Mouse (Mus musculus) liver, embryonic 14.5 days (tissue): ENCODE measurements around the gene Runx2. TPM values are rescaled to one million over a fixed set of nuclear protein-coding genes. Genes with fewer than 3 reads are reported as not detected.

Source experiments
- ATAC-seq: fragments of 200-750 bp; cut with Nextera tagmentation; 2 replicates; pipeline ENCODE4 v1.8.0; 2017; ENCODE audit warnings: moderate number of reproducible peaks, mild to moderate bottlenecking, moderate library complexity; ENCODE audit not compliant: insufficient read depth
- DNase-seq, 3 experiments: peaks; one replicate each; pipeline ENCODE4 v3.0.0-alpha.2; 2012 to 2013; ENCODE audit warnings: low read depth in 3 of 3, low spot score in 3 of 3
- H3K27ac ChIP-seq: fragments of 300-500 bp; sonication (generic); 2 replicates; pipeline ENCODE4 v1.5.1; 2014; ENCODE audit warnings: moderate library complexity, mild to moderate bottlenecking, control low read depth, inconsistent platforms
- H3K27me3 ChIP-seq: fragments of 300-500 bp; sonication (generic); 2 replicates; pipeline ENCODE4 v1.6.1; 2014; ENCODE audit warnings: mild to moderate bottlenecking, low read length, moderate library complexity; ENCODE audit not compliant: control insufficient read depth, insufficient read depth
- H3K36me3 ChIP-seq: fragments of 300-500 bp; sonication (generic); replicated peaks from 2 replicates; pipeline ENCODE4 v1.6.1; 2014; ENCODE audit warnings: low read depth; ENCODE audit not compliant: control insufficient read depth, insufficient read depth
- H3K4me1 ChIP-seq, 2 experiments: fragments of 200-500 bp in 1 of 2; fragments of 300-500 bp in 1 of 2; sonication (generic) in 1 of 2; replicated peaks; 2 replicates each; pipeline ENCODE4 v1.6.1; 2012 to 2014; ENCODE audit warnings: antibody characterized with exemption in 1 of 2, inconsistent platforms in 1 of 2, low read length in 1 of 2; ENCODE audit not compliant: control insufficient read depth in 2 of 2, insufficient read depth in 2 of 2
- H3K4me2 ChIP-seq: fragments of 300-500 bp; sonication (generic); 2 replicates; pipeline ENCODE4 v1.6.1; 2014; ENCODE audit warnings: low read depth, mild to moderate bottlenecking, control low read depth, moderate library complexity
- H3K4me3 ChIP-seq, 2 experiments: fragments of 200-500 bp in 1 of 2; fragments of 300-500 bp in 1 of 2; sonication (generic) in 1 of 2; 2 replicates each; pipeline ENCODE4 v1.5.1; 2012 to 2014; ENCODE audit warnings: low read depth in 2 of 2, low read length in 2 of 2, mild to moderate bottlenecking in 2 of 2, control low read depth in 1 of 2, inconsistent platforms in 1 of 2, moderate library complexity in 1 of 2; ENCODE audit not compliant: insufficient read depth in 1 of 2
- H3K9ac ChIP-seq: fragments of 300-500 bp; sonication (generic); replicated peaks from 2 replicates; pipeline ENCODE4 v1.6.1; 2014; ENCODE audit warnings: mild to moderate bottlenecking, control low read depth, moderate library complexity
- H3K9me3 ChIP-seq: fragments of 300-500 bp; sonication (generic); 2 replicates; pipeline ENCODE4 v1.6.1; 2016; ENCODE audit warnings: low read length, mixed read lengths; ENCODE audit not compliant: control insufficient read depth
- CTCF ChIP-seq: IDR thresholded peaks from 2 replicates; pipeline ENCODE4 v1.5.1; 2016; ENCODE audit warnings: antibody characterized with exemption, low read depth, control low read depth
- EP300 ChIP-seq: IDR thresholded peaks from 2 replicates; pipeline ENCODE4 v1.6.1; 2016; ENCODE audit warnings: antibody characterized with exemption, low read depth
- WGBS: fragments of 180-500 bp; shearing (Covaris S2); extraction: QIAGEN DNeasy Blood & Tissue Kit; methylation state at CpG from one replicate; pipeline ENCODE4 v1.1.7; 2014; ENCODE audit not compliant: insufficient replicate concordance; 5-methylcytosine and 5-hydroxymethylcytosine counted together
- polyA plus RNA-seq, 2 experiments: library from polyadenylated mRNA; depleted of rRNA in 1 of 2; stranded (reverse) in 1 of 2; unstranded in 1 of 2; fragments of >200 nt; fragmentation: Nextera tagmentation in 1 of 2; extraction: Ambion mirVana in 1 of 2; gene quantifications; 2 replicates each; pipeline versions ENCODE4 v1.2.1 to v1.2.3; 2012 to 2014

Runx2 gene
- polyA plus RNA-seq, 2 experiments = 0.58 to 0.65 TPM

GRCm38 (mm10) chr17:44456696-44457095, 357.9 kb downstream of the Runx2 start:
- ATAC-seq = no peak
- 51% methylated on average over 3 of the region's 3 CpGs for WGBS

GRCm38 (mm10) chr17:44455681-44456600, 358.7 kb downstream of the Runx2 start:
- no peak for ATAC-seq
- TF ChIP-seq EP300 (no peak), CTCF (peak; percentile 69)
- Histone ChIP-seq H3K36me3 (no peaks in the 10 kb centered on the region), H3K4me1 (no peaks in the 10 kb centered on the region), H3K27me3 (no peaks in the 10 kb centered on the region), H3K9ac (no peak overlapping the region), H3K9me3 (no peaks in the 10 kb centered on the region), H3K4me3 (no peak overlapping the region), H3K4me2 (no peak overlapping the region), H3K27ac (no peak overlapping the region)
- DNase-seq = no peak
- WGBS = 27% methylated on average over 12 of the region's 12 CpGs

More at GRCm38 (mm10) chr17:44456696-44457095, 357.9 kb downstream of the Runx2 start:
- Histone ChIP-seq H3K27me3 (no peaks in the 10 kb centered on the region), H3K4me2 (no peak overlapping the region), H3K4me3 (no peak overlapping the region), H3K9ac (no peak overlapping the region), H3K4me1 (no peaks in the 10 kb centered on the region), H3K27ac (no peak overlapping the region), H3K36me3 (no peaks in the 10 kb centered on the region), H3K9me3 (no peaks in the 10 kb centered on the region)
- DNase-seq = no peak
- TF ChIP-seq CTCF (no peak), EP300 (no peak)

- ATAC-seq = no peak
Observed at GRCm38 (mm10) chr17:44449915-44450471, 364.6 kb downstream of the Runx2 start.

More at GRCm38 (mm10) chr17:44449915-44450471, 364.6 kb downstream of the Runx2 start:
- H3K27me3 ChIP-seq = no peaks in the 10 kb centered on the region
- H3K36me3 ChIP-seq = no peaks in the 10 kb centered on the region
- no peak overlapping the region for H3K9ac ChIP-seq
- no peak overlapping the region for H3K27ac ChIP-seq
- H3K4me3 ChIP-seq = no peak overlapping the region
- 59% methylated on average over 9 of the region's 9 CpGs for WGBS
- no peak for TF ChIP-seq EP300
- TF ChIP-seq CTCF = no peak
- no peaks in the 10 kb centered on the region for H3K9me3 ChIP-seq
- no peak overlapping the region for H3K4me2 ChIP-seq
- DNase-seq = no peak
- no peaks in the 10 kb centered on the region for H3K4me1 ChIP-seq

Other genes with a start within 250 kb of the Runx2 start
- 2.0 and 2.7 TPM in 2 replicates for gene Supt3, start 37.6 kb downstream of the Runx2 start, polyA plus RNA-seq (2012; rRNA removed)
- gene Supt3, start 37.6 kb downstream of the Runx2 start, polyA plus RNA-seq (2014; fragmentation: Nextera tagmentation; extraction: Ambion mirVana) = 5.3 and 6.4 TPM in 2 replicates